Mouse (Mus musculus) hindbrain, embryonic 13.5 days (tissue): ENCODE measurements around the gene Cstb. TPM values are rescaled to one million over a fixed set of nuclear protein-coding genes. Genes with fewer than 3 reads are reported as not detected.

Source experiments
- ATAC-seq: fragments of 200-750 bp; cut with Nextera tagmentation; 2 replicates; pipeline ENCODE4 v1.8.0; 2017; ENCODE audit warnings: moderate TSS enrichment; ENCODE audit not compliant: low FRiP score
- H3K27ac ChIP-seq: fragments of 300-500 bp; sonication (generic); 2 replicates; pipeline ENCODE4 v1.5.1; 2015; ENCODE audit warnings: inconsistent platforms, mild to moderate bottlenecking, moderate library complexity
- H3K27me3 ChIP-seq: fragments of 300-500 bp; sonication (generic); 2 replicates; pipeline ENCODE4 v1.6.1; 2015; ENCODE audit warnings: mild to moderate bottlenecking, inconsistent platforms
- H3K36me3 ChIP-seq: fragments of 300-500 bp; sonication (generic); 2 replicates; pipeline ENCODE4 v1.6.1; 2015; ENCODE audit warnings: mild to moderate bottlenecking, inconsistent platforms
- H3K4me1 ChIP-seq: fragments of 300-500 bp; sonication (generic); replicated peaks from 2 replicates; pipeline ENCODE4 v1.6.1; 2015; ENCODE audit warnings: inconsistent platforms
- H3K4me2 ChIP-seq: fragments of 300-500 bp; sonication (generic); 2 replicates; pipeline ENCODE4 v1.6.1; 2015; ENCODE audit warnings: inconsistent platforms, mild to moderate bottlenecking, moderate library complexity
- H3K4me3 ChIP-seq: fragments of 300-500 bp; sonication (generic); 2 replicates; pipeline ENCODE4 v1.5.1; 2015; ENCODE audit warnings: mild to moderate bottlenecking, inconsistent platforms
- H3K9ac ChIP-seq: fragments of 300-500 bp; sonication (generic); 2 replicates; pipeline ENCODE4 v1.6.1; 2015; ENCODE audit warnings: mild to moderate bottlenecking, inconsistent platforms
- H3K9me3 ChIP-seq: fragments of 300-500 bp; sonication (generic); 2 replicates; pipeline ENCODE4 v1.6.1; 2016; ENCODE audit warnings: inconsistent platforms
- WGBS: fragments of 180-500 bp; shearing (Covaris S2); methylation state at CpG from one replicate; pipeline ENCODE4 v1.1.7; 2015; 5-methylcytosine and 5-hydroxymethylcytosine counted together
- microRNA-seq: library from miRNA; unstranded; fragments of <30 nt; microRNA quantifications from one replicate; pipeline ENCODE4, GENCODE M21; 2016
- polyA plus RNA-seq: library from polyadenylated mRNA; unstranded; fragments of >200 nt; fragmentation: Nextera tagmentation; extraction: Ambion mirVana; gene quantifications from 2 replicates; pipeline ENCODE4 v1.2.1, GENCODE M21; 2015

The Cstb gene
- polyA plus RNA-seq, 1 experiment from 2014 or later, result 105 TPM

GRCm38 (mm10) chr10:78464792-78465207 is 39.3 kb downstream of the Cstb start, which contains the start of gene Pdxk:
Pdxk (minus strand) TSS chr10:78464975.
- Histone ChIP-seq H3K4me1 (peaks cover 21% of the 10 kb centered on the region), H3K27me3 (peaks cover 10% of the 10 kb centered on the region; the same call in 1 of the 2 replicates), H3K4me2 (peak within 1 kb of the TSS; percentile 99), H3K36me3 (no peaks in the 10 kb centered on the region), H3K4me3 (peak within 1 kb of the TSS; percentile 73), H3K9ac (peak within 1 kb of the TSS; percentile 83), H3K9me3 (no peaks in the 10 kb centered on the region), H3K27ac (peak within 1 kb of the TSS; percentile 72)
- peak; percentile 95 for ATAC-seq
- under 1% methylated on average over 35 of the region's 35 CpGs for WGBS

DNA sequence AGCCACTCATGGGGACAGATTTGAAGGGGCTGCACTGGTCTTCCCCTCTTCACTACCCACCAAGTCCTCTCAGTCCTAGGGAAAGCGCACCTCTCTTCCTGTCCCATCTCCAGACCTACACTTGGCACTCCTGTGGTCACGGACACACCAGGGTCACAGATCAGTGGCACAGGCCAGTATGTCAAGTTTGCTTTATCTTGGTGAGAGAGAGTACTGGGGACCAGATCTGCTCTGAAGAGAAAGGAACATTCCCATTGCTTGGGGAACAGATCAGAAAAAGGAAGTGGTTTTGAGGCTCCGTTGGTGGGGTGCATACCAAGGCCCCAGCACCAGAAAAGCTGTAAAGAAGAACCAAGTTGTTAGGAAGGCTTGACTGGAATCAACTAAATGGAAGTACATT is 40.0 kb downstream of the Cstb start:
- H3K27me3 ChIP-seq, result peaks cover 10% of the 10 kb centered on the region; the same call in 1 of the 2 replicates
- no peak overlapping the region for H3K9ac ChIP-seq
- no peak overlapping the region for H3K4me3 ChIP-seq
- H3K4me1 ChIP-seq, result peaks cover 20% of the 10 kb centered on the region
- no peaks in the 10 kb centered on the region for H3K36me3 ChIP-seq
- no peaks in the 10 kb centered on the region for H3K9me3 ChIP-seq
- no peak for ATAC-seq
- WGBS, result 80% methylated on average over 3 of the region's 3 CpGs
- no peak overlapping the region for H3K27ac ChIP-seq
- H3K4me2 ChIP-seq, result peak overlapping the region; percentile 99

DNA sequence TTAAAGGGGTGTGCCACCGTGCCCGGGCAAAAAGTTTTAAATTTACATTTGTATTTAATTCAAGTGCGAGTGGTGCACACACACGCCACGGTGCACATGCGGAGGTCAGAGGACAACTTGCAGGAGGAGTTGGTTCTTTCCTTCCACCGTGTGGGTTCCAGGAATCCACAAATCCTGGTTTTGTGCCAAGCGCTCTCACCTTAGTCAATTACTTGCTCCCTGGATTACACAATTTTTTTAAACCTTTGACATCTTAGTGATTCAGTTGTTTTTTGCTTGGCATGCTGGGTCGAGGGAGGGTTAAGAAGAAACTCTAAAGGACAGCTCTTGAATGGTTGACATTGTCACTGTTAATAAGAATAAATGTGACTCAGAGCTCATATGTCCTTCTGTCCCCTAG is 41.2 kb downstream of the Cstb start:
- Histone ChIP-seq H3K27ac (no peak overlapping the region), H3K4me1 (peaks cover 25% of the 10 kb centered on the region), H3K4me3 (no peak overlapping the region), H3K4me2 (no peak overlapping the region), H3K9ac (no peak overlapping the region), H3K9me3 (no peaks in the 10 kb centered on the region), H3K36me3 (no peaks in the 10 kb centered on the region), H3K27me3 (peaks cover 10% of the 10 kb centered on the region; the same call in 1 of the 2 replicates)
- ATAC-seq, result no peak
- WGBS, result 84% methylated on average over 9 of the region's 9 CpGs

- Histone ChIP-seq H3K4me3 (no peak overlapping the region), H3K4me1 (peaks cover 25% of the 10 kb centered on the region), H3K9ac (no peak overlapping the region), H3K27ac (no peak overlapping the region), H3K27me3 (peaks cover 10% of the 10 kb centered on the region; the same call in 1 of the 2 replicates), H3K9me3 (no peaks in the 10 kb centered on the region), H3K36me3 (no peaks in the 10 kb centered on the region), H3K4me2 (no peak overlapping the region)
- WGBS, result 45% methylated on average over 2 of the region's 2 CpGs
- no peak for ATAC-seq
These were observed 42.4 kb downstream of the Cstb start for GRCm38 (mm10) chr10:78467761-78468310.

- no peak overlapping the region; the same call in 1 of the 2 replicates for H3K4me3 ChIP-seq
- peaks cover 10% of the 10 kb centered on the region for H3K4me1 ChIP-seq
- peak overlapping the region; percentile 2; the same call in 1 of the 2 replicates for H3K27ac ChIP-seq
- no peaks in the 10 kb centered on the region for H3K9me3 ChIP-seq
- peaks cover 5% of the 10 kb centered on the region; the same call in 1 of the 2 replicates for H3K27me3 ChIP-seq
- no peaks in the 10 kb centered on the region for H3K36me3 ChIP-seq
- H3K9ac ChIP-seq, result no peak overlapping the region
- 17% methylated on average over 15 of the region's 15 CpGs for WGBS
- peak overlapping the region; percentile 23 for H3K4me2 ChIP-seq
- peak; percentile 75 for ATAC-seq
These were observed 45.3 kb downstream of the Cstb start for GRCm38 (mm10) chr10:78470582-78471313.

GRCm38 (mm10) chr10:78472046-78472445 is 46.6 kb downstream of the Cstb start:
- Histone ChIP-seq H3K4me1 (peaks cover 10% of the 10 kb centered on the region), H3K4me2 (no peak overlapping the region), H3K27ac (no peak overlapping the region), H3K9me3 (no peaks in the 10 kb centered on the region), H3K27me3 (peaks cover 5% of the 10 kb centered on the region; the same call in 1 of the 2 replicates), H3K36me3 (no peaks in the 10 kb centered on the region), H3K4me3 (no peak overlapping the region), H3K9ac (no peak overlapping the region)
- 83% methylated on average over 3 of the region's 3 CpGs for WGBS
- no peak for ATAC-seq

- ATAC-seq, result no peak
- 56% methylated on average over 5 of the region's 5 CpGs for WGBS
- H3K9me3 ChIP-seq, result no peaks in the 10 kb centered on the region
- no peak overlapping the region for H3K27ac ChIP-seq
- H3K9ac ChIP-seq, result no peak overlapping the region
- peaks cover 10% of the 10 kb centered on the region for H3K4me1 ChIP-seq
- no peak overlapping the region for H3K4me3 ChIP-seq
- H3K4me2 ChIP-seq, result no peak overlapping the region
- peaks cover 5% of the 10 kb centered on the region; the same call in 1 of the 2 replicates for H3K27me3 ChIP-seq
- H3K36me3 ChIP-seq, result no peaks in the 10 kb centered on the region
These were observed 48.0 kb downstream of the Cstb start for GRCm38 (mm10) chr10:78473434-78473833.

GRCm38 (mm10) chr10:78474759-78475158 is 49.3 kb downstream of the Cstb start:
- WGBS, result 79% methylated on average over 8 of the region's 8 CpGs
- Histone ChIP-seq H3K9me3 (no peaks in the 10 kb centered on the region), H3K27me3 (peaks cover 5% of the 10 kb centered on the region; the same call in 1 of the 2 replicates), H3K9ac (no peak overlapping the region), H3K4me3 (no peak overlapping the region), H3K4me1 (peaks cover 10% of the 10 kb centered on the region), H3K36me3 (no peaks in the 10 kb centered on the region), H3K27ac (no peak overlapping the region), H3K4me2 (no peak overlapping the region)
- no peak for ATAC-seq

DNA sequence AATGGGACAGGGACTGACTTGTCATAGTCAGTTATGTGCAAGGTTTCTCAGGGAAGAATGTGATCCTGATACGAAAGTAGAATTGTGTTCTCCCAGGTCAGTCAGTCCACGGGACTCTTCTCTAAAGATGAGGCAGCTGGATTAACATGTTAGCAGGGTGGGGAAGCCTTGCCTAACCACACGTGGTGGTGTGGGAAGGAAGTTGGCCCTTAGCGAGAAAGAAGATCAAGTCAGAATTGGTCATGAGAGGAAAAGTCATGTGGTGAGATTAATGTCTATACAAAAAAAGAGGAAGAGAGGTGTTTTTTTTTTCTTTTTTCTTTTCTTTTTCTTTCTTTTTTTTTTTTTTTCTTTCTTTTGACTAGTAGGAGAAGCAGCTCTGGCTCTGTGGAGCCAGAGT is 51.4 kb downstream of the Cstb start:
- Histone ChIP-seq H3K27me3 (peaks cover 10% of the 10 kb centered on the region; the same call in 1 of the 2 replicates), H3K27ac (no peak overlapping the region), H3K9ac (no peak overlapping the region), H3K4me3 (no peak overlapping the region), H3K9me3 (no peaks in the 10 kb centered on the region), H3K4me2 (no peak overlapping the region), H3K4me1 (peaks cover 6% of the 10 kb centered on the region), H3K36me3 (no peaks in the 10 kb centered on the region)
- 73% methylated on average over 4 of the region's 4 CpGs for WGBS
- no peak for ATAC-seq

Small RNAs within 50 kb of the gene (microRNA-seq; reads per million reads assigned to microRNA genes)
- gene Mir6410, result not detected
- gene Mir6907, result 1.9 reads per million
- not detected for gene Mir6908

Other genes starting within 250 kb of the Cstb start
- gene Pwp2, start 240.5 kb upstream of the Cstb start, polyA plus RNA-seq, result 15.5 and 17.3 TPM in 2 replicates
- 23.1 and 24.7 TPM in 2 replicates for gene Trappc10, start 181.0 kb upstream of the Cstb start, polyA plus RNA-seq
- 51.2 and 54.4 TPM in 2 replicates for gene Agpat3, start 73.2 kb upstream of the Cstb start, polyA plus RNA-seq
- 385 and 394 TPM in 2 replicates for gene Rrp1, start 12.6 kb upstream of the Cstb start, polyA plus RNA-seq
- gene Pdxk, start 39.3 kb downstream of the Cstb start, polyA plus RNA-seq, result 19.2 and 20.1 TPM in 2 replicates
- not detected in 2 replicates for gene Olfr1358, start 91.8 kb downstream of the Cstb start, polyA plus RNA-seq
- gene Ilvbl, start 148.7 kb downstream of the Cstb start, polyA plus RNA-seq, result 56.1 and 61.2 TPM in 2 replicates
- gene Syde1, start 166.3 kb downstream of the Cstb start, polyA plus RNA-seq, result 4.5 and 4.6 TPM in 2 replicates
- gene Olfr1357, start 192.4 kb downstream of the Cstb start, polyA plus RNA-seq, result not detected in 2 replicates